Mouse (Mus musculus) testis, adult 2 months (tissue): ENCODE measurements around the gene Hebp1.

Experiments
- CTCF ChIP-seq: fragments of 200-500 bp; IDR thresholded peaks from 2 replicates; pipeline ENCODE4 v1.5.1; 2012; ENCODE audit warnings: low read depth, mild to moderate bottlenecking, inconsistent platforms, low read length, moderate library complexity; ENCODE audit not compliant: control insufficient read depth, insufficient read depth, insufficient replicate concordance
- POLR2A ChIP-seq: fragments of 200-500 bp; IDR thresholded peaks from 2 replicates; pipeline ENCODE4 v1.6.1; 2012; ENCODE audit warnings: low read depth, mild to moderate bottlenecking, inconsistent platforms, low read length, moderate library complexity; ENCODE audit not compliant: control insufficient read depth

DNA sequence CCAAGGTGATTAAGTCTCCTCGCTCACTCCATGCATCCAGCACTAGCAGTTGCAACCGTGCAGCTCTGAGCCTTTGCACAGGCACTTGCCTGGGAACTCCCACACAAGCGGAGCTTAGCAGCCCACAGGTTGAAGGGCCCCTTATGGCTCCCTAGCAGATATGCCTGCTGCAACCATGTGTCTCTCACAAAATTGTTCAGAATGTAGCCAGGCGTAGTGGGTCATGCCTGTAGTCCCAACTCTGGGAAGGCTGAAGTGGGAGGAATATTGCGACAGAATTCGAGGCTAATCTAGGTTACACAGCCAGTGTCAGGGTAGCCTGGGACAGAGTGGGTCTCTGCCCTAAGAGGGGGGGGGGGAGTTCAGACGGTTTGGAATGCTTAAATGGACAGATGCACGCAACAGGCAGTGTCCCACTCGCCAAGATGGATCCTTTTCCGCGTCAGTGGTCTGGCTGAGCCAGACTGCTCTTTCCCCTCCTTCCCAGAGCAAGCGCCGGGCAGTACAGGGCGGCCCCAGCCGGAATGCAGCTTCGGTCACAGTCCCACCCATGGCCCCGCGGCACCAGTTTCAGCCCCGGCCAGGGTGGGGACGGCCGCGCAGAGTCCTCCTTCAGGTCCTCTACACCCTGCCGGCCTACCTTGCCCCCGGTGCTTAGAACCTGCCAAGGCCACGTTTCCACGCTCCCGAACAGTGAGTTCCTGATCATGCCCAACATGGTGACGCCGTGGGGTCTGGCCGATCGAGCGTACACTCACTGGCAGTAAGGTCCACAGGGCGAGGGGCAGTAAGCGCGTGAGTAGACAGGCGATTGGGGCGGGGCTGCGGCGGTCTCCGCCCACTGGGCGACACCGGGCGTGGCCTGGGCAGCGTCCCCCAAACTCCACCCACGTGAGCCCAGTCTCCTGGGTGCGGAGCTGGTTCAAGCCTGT is 30.2 kb downstream of the Hebp1 start:
- TF ChIP-seq CTCF (no peak), POLR2A (peak; percentile 55; the same call in 1 of the 2 replicates)
